Comparison of ENCODE assay signal across 8 mouse cellular contexts in the genomic region with DNA sequence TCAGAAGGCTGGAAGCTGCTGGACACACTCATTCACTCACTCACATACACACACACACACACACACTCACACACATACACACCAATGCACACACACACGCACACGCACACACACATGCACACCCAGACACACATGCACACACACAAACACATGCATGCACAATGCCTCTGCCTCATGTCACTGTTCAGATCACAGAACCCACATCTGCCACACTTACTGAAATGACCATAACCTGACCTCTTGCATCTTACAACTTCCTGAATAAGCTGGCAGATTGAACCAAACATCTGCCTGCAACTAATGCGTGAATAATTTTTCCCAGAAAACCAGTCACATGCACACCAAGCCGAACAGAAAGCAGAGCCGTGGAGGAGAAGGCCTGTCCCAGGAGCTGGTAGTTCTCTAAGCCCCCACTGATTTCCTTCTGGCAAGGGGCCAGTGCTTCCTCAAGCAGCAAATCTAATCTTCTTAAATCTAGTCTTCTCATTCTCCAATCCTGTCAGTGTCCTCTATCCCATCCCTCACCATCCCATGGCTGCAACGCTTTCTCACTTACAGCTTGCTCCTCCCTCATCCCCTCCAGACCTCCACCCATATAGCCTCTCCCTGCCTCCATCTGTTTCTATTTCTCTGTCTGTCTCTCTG. TPM values are rescaled to one million over a fixed set of nuclear protein-coding genes. Genes with fewer than 3 reads are reported as not detected.
DNase-seq lines count a peak whose midpoint lies in the region; ATAC-seq and TF ChIP-seq lines count a peak whose summit lies in the region.

No protein-coding gene starts in this region.

- TF ChIP-seq POLR2A in heart, adult 2 months (IDR thresholded peaks at IDR 0.05; ENCODE audit: insufficient read depth, low read depth, low read length): no peak

- TF ChIP-seq CTCF in heart, adult 2 months (IDR thresholded peaks at IDR 0.05): no peak
- TF ChIP-seq CTCF in layer of hippocampus, adult 2 months (conservative IDR thresholded peaks at IDR 0.05): no peak

- no peaks in the 10 kb centered on the region for H3K9me3 ChIP-seq in forebrain, embryonic 16.5 days (ENCODE audit: control insufficient read depth, low read length)
- H3K9me3 ChIP-seq in midbrain, embryonic 12.5 days: no peaks in the 10 kb centered on the region

- no peaks in the 10 kb centered on the region for H3K4me1 ChIP-seq in heart, adult 2 months (ENCODE audit: control insufficient read depth, insufficient read depth, low read length)
- H3K4me1 ChIP-seq in forebrain, embryonic 16.5 days (replicated peaks; ENCODE audit: control insufficient read depth, insufficient read depth, low read length): peaks cover 2% of the 10 kb centered on the region; the same call in 1 of the 2 replicates
- peaks cover 10% of the 10 kb centered on the region; the same call in 1 of the 2 replicates for H3K4me1 ChIP-seq in midbrain, embryonic 12.5 days

- no peak overlapping the region for H3K9ac ChIP-seq in heart, adult 2 months (ENCODE audit: low read depth, low read length)
- no peak overlapping the region for H3K9ac ChIP-seq in forebrain, embryonic 16.5 days (replicated peaks; ENCODE audit: low read depth, low read length)
- H3K9ac ChIP-seq in midbrain, embryonic 12.5 days (replicated peaks): no peak overlapping the region

- intact Hi-C loops in heart, postnatal 10 days (cut with DNase I): no loop called here
- intact Hi-C loops in heart, adult 2 months (cut with DNase I): no loop called here

- H3K27me3 ChIP-seq in heart, adult 2 months (ENCODE audit: control insufficient read depth, insufficient read depth, low read length): no peaks in the 10 kb centered on the region
- no peaks in the 10 kb centered on the region for H3K27me3 ChIP-seq in forebrain, embryonic 16.5 days (replicated peaks; ENCODE audit: control insufficient read depth, insufficient read depth, low read length)
- no peaks in the 10 kb centered on the region for H3K27me3 ChIP-seq in midbrain, embryonic 12.5 days

- H3K4me2 ChIP-seq in forebrain, embryonic 16.5 days (ENCODE audit: low read length): no peak overlapping the region
- H3K4me2 ChIP-seq in midbrain, embryonic 12.5 days (replicated peaks): no peak overlapping the region

- TF ChIP-seq EP300 in heart, adult 2 months (IDR thresholded peaks at IDR 0.05; ENCODE audit: insufficient read depth, low read depth, low read length): no peak

- H3K27ac ChIP-seq in heart, adult 2 months: no peak overlapping the region
- no peak overlapping the region for H3K27ac ChIP-seq in forebrain, embryonic 16.5 days (ENCODE audit: low read length)
- no peak overlapping the region for H3K27ac ChIP-seq in midbrain, embryonic 12.5 days (replicated peaks)
- no peak overlapping the region for H3K27ac ChIP-seq in layer of hippocampus, adult 2 months

- 49% methylated on average over 6 of the region's 6 CpGs for WGBS in heart, adult 2 months
- 53% methylated on average over 6 of the region's 6 CpGs for WGBS in forebrain, embryonic 16.5 days
- 53% methylated on average over 6 of the region's 6 CpGs for WGBS in midbrain, embryonic 12.5 days

- H3K4me3 ChIP-seq in heart, adult 2 months: no peak overlapping the region
- H3K4me3 ChIP-seq in forebrain, embryonic 16.5 days (replicated peaks; ENCODE audit: low read length): no peak overlapping the region
- H3K4me3 ChIP-seq in midbrain, embryonic 12.5 days: no peak overlapping the region
- H3K4me3 ChIP-seq in layer of hippocampus, adult 2 months: no peak overlapping the region

- H3K36me3 ChIP-seq in heart, adult 2 months (ENCODE audit: control insufficient read depth, insufficient read depth, low read length): no peaks in the 10 kb centered on the region
- H3K36me3 ChIP-seq in forebrain, embryonic 16.5 days (ENCODE audit: control insufficient read depth, insufficient read depth): no peaks in the 10 kb centered on the region
- no peaks in the 10 kb centered on the region for H3K36me3 ChIP-seq in midbrain, embryonic 12.5 days

- DNase-seq in heart, postnatal 10 days: peak; percentile 8 to 28
- DNase-seq in heart, adult 2 months: no peak
- DNase-seq in NIH3T3 (ENCODE audit: low read depth): peak; percentile 79
- DNase-seq in layer of hippocampus, adult 2 months (ENCODE audit: low spot score in 2 of 2): no peak
- DNase-seq in frontal cortex, postnatal 25 days (ENCODE audit: low spot score in 2 of 2): no peak
- no peak for DNase-seq in cerebellum, adult 18-20 months

- peak; percentile 49; the same call in 1 of the 2 replicates for ATAC-seq in forebrain, embryonic 16.5 days
- peak; percentile 56 for ATAC-seq in midbrain, embryonic 12.5 days (ENCODE audit: low FRiP score, low read depth)

- H3K79me2 ChIP-seq in heart, adult 2 months (replicated peaks; ENCODE audit: control insufficient read depth, insufficient read depth, low read length): no peaks in the 10 kb centered on the region

RNA-seq across cellular contexts. Expression of gene Mbnl2, which starts 51.1 kb away (rescaled TPM):
- total RNA-seq in heart, postnatal 10 days (2021): 100 to 1,000 TPM; 223 to 270 TPM
- total RNA-seq in heart, adult 2 months (2021): 100 to 1,000 TPM; 221 to 258 TPM
- polyA plus RNA-seq in heart, adult 2 months (2012; rRNA removed): 91.1 and 133 TPM in 2 replicates
- 23.1 and 26.8 TPM in 2 replicates for polyA plus RNA-seq in forebrain, embryonic 16.5 days (2015; fragmentation: Nextera tagmentation; extraction: Ambion mirVana)
- 30.6 and 39.8 TPM in 2 replicates for polyA plus RNA-seq in midbrain, embryonic 12.5 days (2016; fragmentation: Nextera tagmentation; extraction: Ambion mirVana)
- 100 to 1,000 TPM; 244 to 250 TPM for total RNA-seq in layer of hippocampus, adult 2 months (2021)

Comparison
In these comparisons a context has a peak if more than half of its experiments do, and no peak if none do; other contexts are left out.
1. DNase-seq: peak in heart, postnatal 10 days (2 of 2) and NIH3T3 (single experiment); none in heart, adult 2 months (0 of 2), layer of hippocampus, adult 2 months (0 of 2), frontal cortex, postnatal 25 days (0 of 2) and cerebellum, adult 18-20 months (0 of 2).